Mouse (Mus musculus) CH12.LX (cell line): ENCODE data around the gene Cyp39a1. TPM values are rescaled to one million over a fixed set of nuclear protein-coding genes. Genes with fewer than 3 reads are reported as not detected.

Experiments
- DNase-seq: peaks from one replicate; pipeline ENCODE4 v3.0.0-alpha.2; 2013; ENCODE audit errors: extremely low read depth
- H3K27ac ChIP-seq: 2 replicates; pipeline ENCODE4 v1.5.1; 2012; ENCODE audit warnings: low read depth, mild to moderate bottlenecking, control low read depth, moderate library complexity; ENCODE audit not compliant: insufficient read depth
- H3K27me3 ChIP-seq: replicated peaks from 2 replicates; pipeline ENCODE3; 2012; ENCODE audit warnings: inconsistent platforms
- H3K36me3 ChIP-seq, 2 experiments: replicated peaks in 1 of 2; 2 replicates each; pipeline versions ENCODE3 to v1.6.1; 2012; ENCODE audit warnings: inconsistent platforms in 1 of 2, low read length in 1 of 2, mild to moderate bottlenecking in 1 of 2, mixed read lengths in 1 of 2, moderate library complexity in 1 of 2; ENCODE audit not compliant: control insufficient read depth in 1 of 2, insufficient read depth in 1 of 2
- H3K4me1 ChIP-seq, 2 experiments: 2 replicates each; pipeline ENCODE4 v1.6.1; 2012; ENCODE audit warnings: inconsistent platforms in 1 of 2, moderate library complexity in 1 of 2; ENCODE audit not compliant: insufficient read depth in 2 of 2, control insufficient read depth in 1 of 2
- H3K4me2 ChIP-seq: 2 replicates; pipeline ENCODE4 v1.6.1; 2012; ENCODE audit warnings: low read depth, mild to moderate bottlenecking, control low read depth; ENCODE audit not compliant: poor library complexity, insufficient read depth, severe bottlenecking
- H3K4me3 ChIP-seq, 3 experiments: fragments of 150-350 bp in 1 of 3; sonication (generic) in 1 of 3; replicated peaks in 1 of 3; 2 replicates each; pipeline versions ENCODE3 to v1.5.1; 2011 to 2012; ENCODE audit warnings: low read depth in 2 of 3, low read length in 2 of 3, mild to moderate bottlenecking in 2 of 3, moderate library complexity in 2 of 3, control low read depth in 1 of 3, improper control_type of control experiment in 1 of 3, inconsistent platforms in 1 of 3, mixed read lengths in 1 of 3; ENCODE audit not compliant: poor library complexity in 1 of 3
- H3K79me2 ChIP-seq: replicated peaks from 2 replicates; pipeline ENCODE4 v1.6.1; 2012; ENCODE audit warnings: mild to moderate bottlenecking, moderate library complexity; ENCODE audit not compliant: control insufficient read depth, poor library complexity, insufficient read depth, severe bottlenecking; ENCODE audit errors: extremely low read depth
- H3K9ac ChIP-seq: 2 replicates; pipeline ENCODE4 v1.6.1; 2012; ENCODE audit warnings: low read depth, mild to moderate bottlenecking, control low read depth, moderate library complexity; ENCODE audit not compliant: insufficient read depth
- H3K9me3 ChIP-seq: replicated peaks from 2 replicates; pipeline ENCODE3; 2012; ENCODE audit warnings: low read length, inconsistent platforms, mixed read lengths
- BHLHE40 ChIP-seq: IDR thresholded peaks from 2 replicates; pipeline ENCODE4 v1.6.1; 2011; ENCODE audit warnings: mild to moderate bottlenecking, low read depth, low read length, improper control_type of control experiment
- CHD1 ChIP-seq: IDR thresholded peaks from 2 replicates; pipeline ENCODE4 v1.6.1; 2012; ENCODE audit warnings: low read depth, low read length, improper control_type of control experiment, inconsistent platforms
- CHD2 ChIP-seq: IDR thresholded peaks from 2 replicates; pipeline ENCODE4 v1.6.1; 2011; ENCODE audit warnings: low read length, improper control_type of control experiment
- E2F4 ChIP-seq: IDR thresholded peaks from 2 replicates; pipeline ENCODE4 v1.6.1; 2011; ENCODE audit warnings: low read depth, low read length, improper control_type of control experiment; ENCODE audit not compliant: insufficient replicate concordance
- ETS1 ChIP-seq: conservative IDR thresholded peaks from 2 replicates; pipeline ENCODE4 v1.6.1; 2012; ENCODE audit warnings: low read depth, mild to moderate bottlenecking, inconsistent platforms, low read length, improper control_type of control experiment, moderate library complexity
- GABPA ChIP-seq: IDR thresholded peaks from 2 replicates; pipeline ENCODE4 v1.6.1; 2012; ENCODE audit warnings: low read depth, low read length, improper control_type of control experiment, inconsistent platforms; ENCODE audit not compliant: insufficient replicate concordance
- IRF4 ChIP-seq: IDR thresholded peaks from 2 replicates; pipeline ENCODE4 v1.6.1; 2014; ENCODE audit warnings: low read depth, mild to moderate bottlenecking, inconsistent platforms, low read length, improper control_type of control experiment
- JUND ChIP-seq: conservative IDR thresholded peaks from 2 replicates; pipeline ENCODE4 v1.6.1; 2011; ENCODE audit warnings: low read depth, low read length, improper control_type of control experiment
- KAT2A ChIP-seq: IDR thresholded peaks from 2 replicates; pipeline ENCODE4 v1.6.1; 2012; ENCODE audit warnings: low read length, improper control_type of control experiment, inconsistent platforms; ENCODE audit not compliant: insufficient replicate concordance
- MEF2A ChIP-seq: IDR thresholded peaks from 2 replicates; pipeline ENCODE4 v1.6.1; 2014; ENCODE audit warnings: low read depth, mild to moderate bottlenecking, inconsistent platforms, low read length, improper control_type of control experiment, borderline replicate concordance
- NELFE ChIP-seq: IDR thresholded peaks from 2 replicates; pipeline ENCODE4 v1.6.1; 2011; ENCODE audit warnings: low read depth, low read length, improper control_type of control experiment
- PAX5 ChIP-seq: IDR thresholded peaks from 2 replicates; pipeline ENCODE4 v1.6.1; 2012; ENCODE audit warnings: low read length, inconsistent platforms, mixed read lengths
- POLR2AphosphoS2 ChIP-seq: IDR thresholded peaks from 2 replicates; pipeline ENCODE4 v1.6.1; 2011; ENCODE audit warnings: low read depth, low read length, improper control_type of control experiment
- RAD21 ChIP-seq: IDR thresholded peaks from 2 replicates; pipeline ENCODE4 v1.6.1; 2011; ENCODE audit warnings: low read depth, mild to moderate bottlenecking, low read length, improper control_type of control experiment, moderate library complexity
- SIN3A ChIP-seq: IDR thresholded peaks from 2 replicates; pipeline ENCODE4 v1.6.1; 2012; ENCODE audit warnings: low read length, improper control_type of control experiment, inconsistent platforms
- SMC3 ChIP-seq: IDR thresholded peaks from 2 replicates; pipeline ENCODE4 v1.6.1; 2011; ENCODE audit warnings: low read depth, low read length, improper control_type of control experiment
- TCF12 ChIP-seq: IDR thresholded peaks from 2 replicates; pipeline ENCODE4 v1.6.1; 2014; ENCODE audit warnings: low read depth, mild to moderate bottlenecking, inconsistent platforms, low read length, improper control_type of control experiment
- UBTF ChIP-seq: IDR thresholded peaks from 2 replicates; pipeline ENCODE4 v1.6.1; 2012; ENCODE audit warnings: low read depth, mild to moderate bottlenecking, inconsistent platforms, low read length, improper control_type of control experiment, moderate library complexity
- USF1 ChIP-seq: IDR thresholded peaks from 2 replicates; pipeline ENCODE4 v1.6.1; 2014; ENCODE audit warnings: low read depth, mild to moderate bottlenecking, inconsistent platforms, low read length, improper control_type of control experiment
- USF2 ChIP-seq: conservative IDR thresholded peaks from 2 replicates; pipeline ENCODE4 v1.6.1; 2011; ENCODE audit warnings: low read depth, low read length, improper control_type of control experiment
- ZMIZ1 ChIP-seq: IDR thresholded peaks from 2 replicates; pipeline ENCODE4 v1.6.1; 2012; ENCODE audit warnings: low read depth, mild to moderate bottlenecking, inconsistent platforms, low read length, improper control_type of control experiment
- dilution Hi-C: fragments of 300-500 bp; cut with MboI; formaldehyde crosslinking; loops from 2 replicates; pipeline ENCODE4 v1.14.3; 2020; ENCODE audit warnings: low sequenced_read_pairs; ENCODE audit not compliant: extremely low pct_unique_long_range_greater_than_20kb, extremely low pct_ligation_motif_present
- in situ Hi-C: fragments of 300-500 bp; cut with MboI; formaldehyde crosslinking; loops from 3 replicates; pipeline ENCODE4 v1.14.3; 2019; ENCODE audit warnings: low sequenced_read_pairs, low pct_ligation_motif_present, low pct_unique_long_range_greater_than_20kb, mixed read lengths
- polyA plus RNA-seq: library from polyadenylated mRNA; unstranded; fragments of >175 nt; gene quantifications from 2 replicates; pipeline ENCODE4 v1.2.1, GENCODE M21; 2012; ENCODE audit warnings: low read depth; ENCODE audit not compliant: insufficient read length
- total RNA-seq, 2 experiments: library from RNA; depleted of rRNA; stranded (reverse); fragments of 300-350 nt in 1 of 2; fragments of >200 nt in 1 of 2; gene quantifications; 2 replicates each; pipeline ENCODE4 v1.2.3; 2012 to 2014

Gene Cyp39a1
- total and polyA plus RNA-seq, 3 experiments = 0.04 to 0.43 (median 0.16) TPM

GRCm38 (mm10) chr17:43724480-43724879, 57.3 kb downstream of the Cyp39a1 start:
- TF ChIP-seq TCF12 = no peak
- TF ChIP-seq SMC3 = no peak
- TF ChIP-seq, all 38 proteins: peak for 0
- in situ Hi-C loops = loop anchor here (25.0 kb wide), 1 partner anchor 313 kb away; no protein-coding TSS in a partner anchor
- H3K79me2 ChIP-seq = no peaks in the 10 kb centered on the region
- peaks cover 18% of the 10 kb centered on the region for H3K9me3 ChIP-seq
- dilution Hi-C loops = no loop called here
- H3K4me3 ChIP-seq = no peak overlapping the region
- H3K27me3 ChIP-seq = no peaks in the 10 kb centered on the region
- no peak overlapping the region for H3K27ac ChIP-seq
- no peak overlapping the region for H3K9ac ChIP-seq
- no peak for DNase-seq
- H3K4me2 ChIP-seq = no peak overlapping the region
- no peaks in the 10 kb centered on the region for H3K36me3 ChIP-seq
- no peaks in the 10 kb centered on the region for H3K4me1 ChIP-seq

- H3K79me2 ChIP-seq = no peaks in the 10 kb centered on the region
- H3K27ac ChIP-seq = no peak overlapping the region
- no peak for DNase-seq
- H3K4me1 ChIP-seq = no peaks in the 10 kb centered on the region
- no peak overlapping the region for H3K9ac ChIP-seq
- dilution Hi-C loops = no loop called here
- no peak overlapping the region for H3K4me2 ChIP-seq
- in situ Hi-C loops = no loop called here
- peaks cover 18% of the 10 kb centered on the region for H3K9me3 ChIP-seq
- TF ChIP-seq NELFE = no peak
- no peak for TF ChIP-seq E2F4
- no peak for TF ChIP-seq UBTF
- no peak for TF ChIP-seq RAD21
- no peak for TF ChIP-seq CHD1
- TF ChIP-seq JUND = no peak
- no peak for TF ChIP-seq IRF4
- TF ChIP-seq USF1 = no peak
- no peaks in the 10 kb centered on the region for H3K36me3 ChIP-seq
- H3K4me3 ChIP-seq = no peak overlapping the region
- H3K27me3 ChIP-seq = no peaks in the 10 kb centered on the region
Observed at GRCm38 (mm10) chr17:43731327-43731726, 64.1 kb downstream of the Cyp39a1 start.

GRCm38 (mm10) chr17:43731976-43732375, 64.8 kb downstream of the Cyp39a1 start:
- H3K36me3 ChIP-seq = no peaks in the 10 kb centered on the region
- H3K9ac ChIP-seq = no peak overlapping the region
- no peak overlapping the region for H3K4me3 ChIP-seq
- TF ChIP-seq CHD1 (no peak), GABPA (no peak), SMC3 (no peak), BHLHE40 (no peak), ETS1 (no peak), NELFE (no peak), KAT2A (no peak), MEF2A (no peak), USF2 (no peak), JUND (no peak), ZMIZ1 (no peak), SIN3A (no peak), CHD2 (no peak), POLR2AphosphoS2 (no peak), PAX5 (no peak), USF1 (no peak), E2F4 (no peak)
- no peak for DNase-seq
- in situ Hi-C loops (no loop called here), dilution Hi-C loops (no loop called here)
- no peaks in the 10 kb centered on the region for H3K79me2 ChIP-seq
- peaks cover 18% of the 10 kb centered on the region for H3K9me3 ChIP-seq
- no peaks in the 10 kb centered on the region for H3K27me3 ChIP-seq
- H3K27ac ChIP-seq = no peak overlapping the region
- H3K4me2 ChIP-seq = no peak overlapping the region
- H3K4me1 ChIP-seq = no peaks in the 10 kb centered on the region
